Mouse (Mus musculus) NIH3T3 (cell line): ENCODE results near the gene Fbxl13.
A peak's percentile ranks its signal among the peaks of the same experiment; 100 is the strongest.

Source experiments
- DNase-seq: peaks from one replicate; pipeline ENCODE4 v3.0.0-alpha.2; 2012; ENCODE audit warnings: low read depth

Gene Fbxl13

GRCm38 (mm10) chr5:21519166-21519565 lies 126.3 kb downstream of the Fbxl13 start:
- DNase-seq: no peak

DNA sequence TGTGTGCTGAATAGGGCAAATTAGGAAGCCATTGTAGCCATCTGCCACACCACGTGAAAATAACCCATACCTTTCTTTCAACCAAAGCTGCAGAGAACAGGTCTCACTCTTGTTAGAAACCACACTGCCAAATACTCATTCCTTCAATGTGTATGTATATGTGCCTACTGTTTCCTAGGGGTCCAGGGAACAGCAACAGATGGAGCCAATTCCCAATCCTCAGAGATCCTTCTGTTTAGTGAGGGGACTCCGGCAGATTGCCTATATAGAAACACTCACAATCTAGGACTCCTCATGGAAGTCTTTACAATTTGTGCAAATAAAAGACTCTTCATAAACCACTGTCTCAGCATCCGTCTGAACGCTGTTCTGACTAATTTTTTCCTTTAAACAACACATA lies 127.2 kb downstream of the Fbxl13 start:
- no peak for DNase-seq

GRCm38 (mm10) chr5:21517562-21517961 lies 127.9 kb downstream of the Fbxl13 start:
- no peak for DNase-seq

- no peak for DNase-seq
These were observed 132.1 kb downstream of the Fbxl13 start for GRCm38 (mm10) chr5:21513363-21513762.

DNA sequence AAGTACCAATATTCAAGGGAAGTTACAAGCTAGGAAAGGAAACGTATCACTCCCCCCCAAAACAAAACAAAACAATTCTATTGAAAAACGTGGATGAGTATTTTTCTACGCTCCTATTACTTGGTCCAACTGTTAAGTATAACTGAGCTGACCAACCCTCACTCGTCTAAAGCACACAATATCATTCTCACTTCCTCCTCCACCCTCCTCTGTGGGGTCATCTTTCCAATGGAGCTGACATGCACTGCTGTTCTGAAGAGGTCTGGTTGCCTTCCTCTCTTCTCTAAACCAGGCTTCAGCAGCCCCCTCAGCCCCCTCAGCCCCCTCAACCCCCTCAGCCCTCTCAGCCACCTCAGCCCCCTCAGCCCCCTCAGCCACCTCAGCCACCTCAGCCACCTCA lies 135.6 kb downstream of the Fbxl13 start:
- DNase-seq: no peak

- peak; percentile 89 for DNase-seq
These were observed 138.5 kb downstream of the Fbxl13 start for GRCm38 (mm10) chr5:21506887-21507286.

DNA sequence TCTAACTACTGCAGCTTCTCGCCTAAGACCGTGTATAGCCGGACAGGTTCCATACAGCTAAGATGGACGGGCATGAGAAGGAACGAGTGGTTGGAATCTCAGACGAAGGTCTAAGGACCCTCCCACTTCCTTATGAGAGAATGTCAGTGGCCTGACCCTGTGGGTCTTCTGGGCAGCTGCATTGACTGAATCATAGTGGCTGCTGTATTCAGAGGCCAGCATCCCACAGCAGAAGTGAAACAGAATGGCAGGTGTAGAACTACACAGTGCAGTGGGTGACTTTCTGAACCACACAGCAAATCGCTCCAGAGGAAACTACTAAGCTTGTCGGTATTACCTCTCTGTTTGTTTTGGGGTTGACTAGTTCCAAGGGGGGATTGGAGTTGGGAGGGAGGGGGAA lies 140.3 kb downstream of the Fbxl13 start:
- DNase-seq: no peak

GRCm38 (mm10) chr5:21502936-21503610 lies 142.4 kb downstream of the Fbxl13 start:
- DNase-seq: no peak

- DNase-seq: no peak
These were observed 144.5 kb downstream of the Fbxl13 start for GRCm38 (mm10) chr5:21500941-21501340.

DNA sequence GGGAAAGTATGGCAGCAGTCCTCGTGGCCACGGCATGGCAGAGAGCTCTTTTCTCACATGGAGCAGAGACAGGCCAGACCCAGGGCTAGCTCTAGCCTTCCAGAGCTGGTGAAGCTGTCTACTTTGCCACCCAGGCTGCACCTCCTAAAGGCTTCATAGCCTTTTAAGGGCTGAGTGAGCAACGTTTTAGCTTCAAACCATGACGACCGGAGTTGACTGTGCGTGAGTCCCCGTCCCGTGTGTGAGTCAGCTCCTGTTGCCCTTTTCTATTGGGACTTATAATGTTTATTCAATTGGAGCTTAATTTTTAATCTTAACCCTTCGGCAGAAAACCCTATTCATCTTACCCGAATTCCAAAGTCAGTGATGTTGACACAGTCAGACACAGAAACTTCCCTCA lies 145.3 kb downstream of the Fbxl13 start:
- no peak for DNase-seq

- no peak for DNase-seq
These were observed 146.5 kb downstream of the Fbxl13 start for GRCm38 (mm10) chr5:21498925-21499324.

GRCm38 (mm10) chr5:21498490-21498889 lies 146.9 kb downstream of the Fbxl13 start:
- peak; percentile 40 for DNase-seq

- peak; percentile 55 for DNase-seq
These were observed 148.6 kb downstream of the Fbxl13 start for GRCm38 (mm10) chr5:21496881-21497280.

GRCm38 (mm10) chr5:21496321-21496720 lies 149.1 kb downstream of the Fbxl13 start:
- peak; percentile 89 for DNase-seq

DNA sequence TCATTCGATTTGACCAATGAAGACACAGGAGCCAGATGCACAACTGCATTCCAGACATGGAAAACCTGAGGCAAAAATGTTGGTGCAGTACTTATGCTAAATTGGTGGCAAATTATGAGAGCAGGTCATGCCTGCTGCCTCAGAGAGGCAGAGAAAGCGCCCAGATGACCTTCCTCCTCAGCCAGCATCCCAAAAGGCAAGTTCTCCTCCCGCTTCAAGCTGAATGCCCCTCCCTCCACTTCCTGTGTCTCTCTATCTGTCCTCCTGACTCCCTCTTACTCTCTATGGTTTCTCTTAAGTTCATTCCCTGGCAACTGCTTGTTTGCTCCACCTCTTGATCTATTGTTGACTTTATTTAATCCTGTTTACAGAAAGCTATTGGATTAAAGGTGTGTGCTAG lies 150.7 kb downstream of the Fbxl13 start:
- no peak for DNase-seq

- peak; percentile 79 for DNase-seq
These were observed 152.0 kb downstream of the Fbxl13 start for GRCm38 (mm10) chr5:21493294-21493999.

- peak; percentile 80 for DNase-seq
These were observed 153.2 kb downstream of the Fbxl13 start for GRCm38 (mm10) chr5:21492213-21492612.

GRCm38 (mm10) chr5:21491469-21491868 lies 154.0 kb downstream of the Fbxl13 start:
- no peak for DNase-seq

- DNase-seq: no peak
These were observed 156.3 kb downstream of the Fbxl13 start for GRCm38 (mm10) chr5:21489135-21489534.

GRCm38 (mm10) chr5:21488506-21488905 lies 156.9 kb downstream of the Fbxl13 start:
- DNase-seq: peak; percentile 68

- DNase-seq: peak; percentile 45
These were observed 157.7 kb downstream of the Fbxl13 start for GRCm38 (mm10) chr5:21487716-21488115.

DNA sequence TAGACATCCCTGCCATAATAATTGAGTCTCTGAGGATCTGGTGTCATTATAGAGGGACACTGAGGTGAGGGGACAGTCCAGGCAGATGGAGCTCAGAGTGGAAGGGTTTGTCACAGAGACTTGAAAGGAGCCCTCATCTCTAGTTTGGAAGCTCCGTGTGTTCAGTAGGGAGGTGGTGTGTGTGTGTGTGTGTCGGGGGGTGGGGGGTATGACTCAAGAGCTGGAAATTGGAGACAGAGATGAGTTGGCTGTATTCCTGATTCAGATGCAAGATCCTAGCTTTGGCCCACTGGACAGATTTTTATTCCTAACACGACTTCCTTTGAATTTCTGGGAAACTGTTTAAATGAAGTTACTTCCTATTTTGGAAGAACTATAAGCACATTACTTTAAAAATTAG lies 158.1 kb downstream of the Fbxl13 start:
- DNase-seq: peak; percentile 84

GRCm38 (mm10) chr5:21486798-21487197 lies 158.6 kb downstream of the Fbxl13 start:
- peak; percentile 77 for DNase-seq
